Mouse (Mus musculus): ENCODE data around the gene Zbtb12. TPM values are rescaled to one million over a fixed set of nuclear protein-coding genes. Genes with fewer than 3 reads are reported as not detected.

Gene Zbtb12
- 31.4 and 37.2 TPM in 2 replicates for polyA plus RNA-seq (2012; rRNA removed)

GRCm38 (mm10) chr17:34879336-34879879 lies at the start of gene Zbtb12:
Zbtb12 (plus strand) TSS chr17:34879483.

GRCm38 (mm10) chr17:34836856-34837221 lies 42.4 kb upstream of the Zbtb12 start, which contains the start of the genes Stk19 and Dxo:
Stk19 (minus strand) TSS chr17:34836945.
Dxo (plus strand) TSS chr17:34837019.

DNA sequence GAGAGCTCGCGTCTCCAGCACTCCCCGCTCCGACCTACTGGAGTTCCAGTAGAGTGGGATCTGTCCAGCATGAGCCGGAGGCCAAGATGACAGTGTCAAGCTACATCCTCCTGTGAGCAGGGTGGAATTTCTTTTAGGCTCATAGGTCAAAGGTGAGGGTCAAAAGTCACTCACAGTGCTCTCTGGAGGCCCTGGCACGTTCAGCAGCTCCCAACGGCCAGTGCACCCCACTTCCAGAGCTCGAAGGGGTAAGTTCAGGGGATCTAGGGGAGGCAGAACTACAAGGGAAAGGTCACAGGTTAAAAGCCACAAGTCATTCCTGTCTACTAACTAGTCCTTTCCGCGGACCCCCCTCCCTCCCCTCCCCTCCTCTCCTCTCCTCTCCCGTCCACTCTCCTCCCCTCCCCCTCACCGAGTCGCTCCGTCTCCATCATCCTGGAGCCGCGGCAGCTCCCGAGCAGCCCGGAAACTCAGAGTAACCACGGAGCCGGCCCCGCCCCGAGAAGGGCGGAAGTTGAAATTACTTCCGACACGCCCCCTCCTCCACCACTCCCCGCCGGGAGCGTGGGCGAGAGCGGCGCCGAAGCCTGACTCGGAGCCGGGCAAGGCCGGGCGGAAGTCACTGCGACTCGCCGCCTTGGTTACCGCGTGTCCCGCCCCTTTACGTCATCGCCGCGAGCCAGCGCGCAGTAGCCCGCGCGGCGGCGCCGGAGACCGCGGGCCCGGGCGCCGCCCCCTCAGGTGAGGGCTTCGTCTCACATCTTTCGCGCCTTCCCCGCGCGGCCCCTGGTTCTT lies 29.4 kb upstream of the Zbtb12 start, which contains the start of the genes Skiv2l and Nelfe:
TSS of gene Skiv2l (minus strand) at position 489 of the 795 bp plus-strand sequence.
TSS of gene Nelfe (plus strand) at position 670 of the 795 bp plus-strand sequence.

GRCm38 (mm10) chr17:34862416-34863081 lies 16.7 kb upstream of the Zbtb12 start, which contains the start of gene Cfb:
Cfb (minus strand) TSS chr17:34862518.

GRCm38 (mm10) chr17:34881683-34882310 lies 2.5 kb downstream of the Zbtb12 start, which contains the start of gene Gm20547:
Gm20547 (minus strand) TSS chr17:34882042.

DNA sequence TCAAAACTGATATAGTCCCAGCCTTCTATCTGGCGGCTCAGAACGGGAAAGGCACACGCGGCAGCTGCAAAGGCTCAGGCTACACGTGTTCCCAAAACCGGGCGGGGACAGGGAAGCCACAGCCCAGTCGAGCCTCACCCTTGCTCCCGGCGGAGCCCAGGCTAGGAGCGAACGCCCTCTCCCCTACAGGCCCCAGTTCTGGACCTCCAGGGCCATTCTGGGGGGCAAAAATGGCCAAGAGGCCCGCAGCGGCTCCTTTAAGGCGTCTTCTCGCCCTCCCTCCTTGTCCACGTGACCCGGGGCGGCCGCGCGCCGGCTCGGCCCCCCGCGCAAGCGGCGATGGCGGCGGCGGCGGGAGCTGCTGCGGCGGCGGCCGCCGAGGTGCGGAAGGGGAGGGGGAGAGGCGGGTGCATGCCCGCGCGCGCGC lies 18.9 kb downstream of the Zbtb12 start, which contains the start of the genes C2 and Ehmt2:
TSS of gene C2 (minus strand) at position 106 of the 427 bp plus-strand sequence.
TSS of gene Ehmt2 (plus strand) at position 310 of the 427 bp plus-strand sequence.

GRCm38 (mm10) chr17:34913930-34914665 lies 34.8 kb downstream of the Zbtb12 start, which contains the start of gene Slc44a4:
Slc44a4 (plus strand) TSS chr17:34914466.

GRCm38 (mm10) chr17:34931061-34931734 lies 51.9 kb downstream of the Zbtb12 start, which contains the start of gene Neu1:
Neu1 (plus strand) TSS chr17:34931253.

Other genes with a start within 250 kb of the Zbtb12 start
- 6.4 and 7.2 TPM in 2 replicates for gene Prrt1, start 249.9 kb upstream of the Zbtb12 start, polyA plus RNA-seq (2012; rRNA removed)
- 2.6 and 5.9 TPM in 2 replicates for gene Fkbpl, start 234.7 kb upstream of the Zbtb12 start, polyA plus RNA-seq (2012; rRNA removed)
- gene Atf6b, start 232.3 kb upstream of the Zbtb12 start, polyA plus RNA-seq (2012; rRNA removed): 121 and 125 TPM in 2 replicates
- 47.5 and 63.3 TPM in 2 replicates for gene Tnxb, start 208.9 kb upstream of the Zbtb12 start, polyA plus RNA-seq (2012; rRNA removed)
- gene C4b, start 135.6 kb upstream of the Zbtb12 start, polyA plus RNA-seq (2012; rRNA removed): 35.2 and 35.5 TPM in 2 replicates
- gene Cyp21a1, start 74.9 kb upstream of the Zbtb12 start, polyA plus RNA-seq (2012; rRNA removed): 1.5 and 2.7 TPM in 2 replicates
- gene Stk19, start 42.5 kb upstream of the Zbtb12 start, polyA plus RNA-seq (2012; rRNA removed): 56.5 and 60.0 TPM in 2 replicates
- 45.2 and 55.1 TPM in 2 replicates for gene Dxo, start 42.5 kb upstream of the Zbtb12 start, polyA plus RNA-seq (2012; rRNA removed)
- gene Skiv2l, start 29.3 kb upstream of the Zbtb12 start, polyA plus RNA-seq (2012; rRNA removed): 114 and 120 TPM in 2 replicates
- gene Nelfe, start 29.1 kb upstream of the Zbtb12 start, polyA plus RNA-seq (2012; rRNA removed): 24.5 and 28.4 TPM in 2 replicates
- gene Cfb, start 17.0 kb upstream of the Zbtb12 start, polyA plus RNA-seq (2012; rRNA removed): 16.7 and 26.4 TPM in 2 replicates
- gene Gm20547, start 2.6 kb downstream of the Zbtb12 start, polyA plus RNA-seq (2012; rRNA removed): 0.06 TPM in 1 of 2 replicates, not detected in the other
- 44.6 and 48.4 TPM in 2 replicates for gene C2, start 18.8 kb downstream of the Zbtb12 start, polyA plus RNA-seq (2012; rRNA removed)
- gene Ehmt2, start 19.0 kb downstream of the Zbtb12 start, polyA plus RNA-seq (2012; rRNA removed): 397 and 463 TPM in 2 replicates
- gene Slc44a4, start 35.0 kb downstream of the Zbtb12 start, polyA plus RNA-seq (2012; rRNA removed): 10.4 and 10.5 TPM in 2 replicates
- 41.7 and 43.1 TPM in 2 replicates for gene Neu1, start 51.8 kb downstream of the Zbtb12 start, polyA plus RNA-seq (2012; rRNA removed)
- gene Hspa1b, start 79.8 kb downstream of the Zbtb12 start, polyA plus RNA-seq (2012; rRNA removed): 132 and 153 TPM in 2 replicates
- 1.1 TPM in 1 of 2 replicates, not detected in the other for gene Gm20481, start 90.4 kb downstream of the Zbtb12 start, polyA plus RNA-seq (2012; rRNA removed)
- 71.2 and 74.4 TPM in 2 replicates for gene Hspa1a, start 92.7 kb downstream of the Zbtb12 start, polyA plus RNA-seq (2012; rRNA removed)
- 0.28 and 0.47 TPM in 2 replicates for gene Hspa1l, start 93.2 kb downstream of the Zbtb12 start, polyA plus RNA-seq (2012; rRNA removed)
- 107 and 128 TPM in 2 replicates for gene Lsm2, start 102.4 kb downstream of the Zbtb12 start, polyA plus RNA-seq (2012; rRNA removed)
- 349 and 387 TPM in 2 replicates for gene Vars, start 121.5 kb downstream of the Zbtb12 start, polyA plus RNA-seq (2012; rRNA removed)
- gene Vwa7, start 137.1 kb downstream of the Zbtb12 start, polyA plus RNA-seq (2012; rRNA removed): 1.6 and 1.7 TPM in 2 replicates
- gene Sapcd1, start 148.5 kb downstream of the Zbtb12 start, polyA plus RNA-seq (2012; rRNA removed): 2.2 and 3.1 TPM in 2 replicates
- gene Msh5, start 167.3 kb downstream of the Zbtb12 start, polyA plus RNA-seq (2012; rRNA removed): 2.8 and 3.2 TPM in 2 replicates
- 134 and 150 TPM in 2 replicates for gene Clic1, start 170.5 kb downstream of the Zbtb12 start, polyA plus RNA-seq (2012; rRNA removed)
- 113 and 116 TPM in 2 replicates for gene Ddah2, start 179.6 kb downstream of the Zbtb12 start, polyA plus RNA-seq (2012; rRNA removed)
- not detected in 2 replicates for gene Ly6g6c, start 185.9 kb downstream of the Zbtb12 start, polyA plus RNA-seq (2012; rRNA removed)
- 0.25 and 0.36 TPM in 2 replicates for gene Mpig6b, start 186.7 kb downstream of the Zbtb12 start, polyA plus RNA-seq (2012; rRNA removed)
- 13.7 and 17.0 TPM in 2 replicates for gene Ly6g6e, start 197.4 kb downstream of the Zbtb12 start, polyA plus RNA-seq (2012; rRNA removed)
- 7.4 and 8.5 TPM in 2 replicates for gene Ly6g6d, start 198.6 kb downstream of the Zbtb12 start, polyA plus RNA-seq (2012; rRNA removed)
- not detected in 2 replicates for gene Ly6g6f, start 206.1 kb downstream of the Zbtb12 start, polyA plus RNA-seq (2012; rRNA removed)
- gene Abhd16a, start 209.8 kb downstream of the Zbtb12 start, polyA plus RNA-seq (2012; rRNA removed): 223 and 260 TPM in 2 replicates
- gene Ly6g5c, start 228.8 kb downstream of the Zbtb12 start, polyA plus RNA-seq (2012; rRNA removed): not detected in 2 replicates
- 1.5 and 2.3 TPM in 2 replicates for gene Ly6g5b, start 235.9 kb downstream of the Zbtb12 start, polyA plus RNA-seq (2012; rRNA removed)
- 17.4 and 20.2 TPM in 2 replicates for gene Gpank1, start 242.0 kb downstream of the Zbtb12 start, polyA plus RNA-seq (2012; rRNA removed)
- gene Csnk2b, start 242.6 kb downstream of the Zbtb12 start, polyA plus RNA-seq (2012; rRNA removed): 246 and 449 TPM in 2 replicates
- gene D17H6S53E, start 246.9 kb downstream of the Zbtb12 start, polyA plus RNA-seq (2012; rRNA removed): 7.9 and 13.4 TPM in 2 replicates